Mouse (Mus musculus) cortical plate, adult 2 months (tissue): ENCODE data around the gene Ppp1r27.

Source experiments
- CTCF ChIP-seq: fragments of 200-500 bp; IDR thresholded peaks from 2 replicates; pipeline ENCODE4 v1.5.1; 2011; ENCODE audit warnings: mild to moderate bottlenecking, control low read depth, low read length; ENCODE audit not compliant: insufficient read depth; ENCODE audit errors: extremely low read depth
- POLR2A ChIP-seq: fragments of 200-500 bp; IDR thresholded peaks from 2 replicates; pipeline ENCODE4 v1.6.1; 2011; ENCODE audit warnings: mild to moderate bottlenecking, low read length, control low read depth; ENCODE audit not compliant: insufficient read depth; ENCODE audit errors: extremely low read depth

GRCm38 (mm10) chr11:120580871-120581331 lies 30.0 kb upstream of the Ppp1r27 start:
- no peak for TF ChIP-seq POLR2A
- no peak for TF ChIP-seq CTCF
